Mouse (Mus musculus) telencephalon, adult 2 months (tissue): Measurements from ENCODE around the gene Crhr1.

Experiments
- DNase-seq: peaks from one replicate; pipeline ENCODE4 v3.0.0-alpha.2; 2011; ENCODE audit warnings: low read depth, low spot score

Crhr1 gene

GRCm38 (mm10) chr11:104132580-104133441, at the start of gene Crhr1:
TSS of gene Crhr1 (plus strand) at chr11:104132855.
- no peak for DNase-seq

- DNase-seq = no peak
These were observed 49.4 kb upstream of the Crhr1 start for GRCm38 (mm10) chr11:104083248-104083647.

DNA sequence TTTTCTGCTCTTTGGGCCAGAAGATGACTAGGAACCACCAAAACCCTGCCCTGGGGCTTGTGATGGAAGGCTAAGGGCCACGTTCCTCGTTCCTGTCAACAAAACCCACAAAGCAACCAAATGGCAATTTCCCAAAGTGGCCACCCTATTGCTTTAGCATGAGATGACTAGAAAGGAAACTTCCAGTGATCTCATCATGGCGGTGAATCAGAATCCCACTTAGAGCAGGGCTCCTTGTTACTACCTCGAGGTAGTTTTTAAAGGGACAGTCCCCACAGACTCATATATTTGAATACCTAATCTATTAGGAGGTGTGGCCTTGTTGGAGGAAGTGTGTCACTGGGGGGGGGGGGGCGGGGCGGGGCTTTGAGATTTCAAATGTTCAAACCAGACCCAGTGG, 48.9 kb upstream of the Crhr1 start:
- DNase-seq = no peak

DNA sequence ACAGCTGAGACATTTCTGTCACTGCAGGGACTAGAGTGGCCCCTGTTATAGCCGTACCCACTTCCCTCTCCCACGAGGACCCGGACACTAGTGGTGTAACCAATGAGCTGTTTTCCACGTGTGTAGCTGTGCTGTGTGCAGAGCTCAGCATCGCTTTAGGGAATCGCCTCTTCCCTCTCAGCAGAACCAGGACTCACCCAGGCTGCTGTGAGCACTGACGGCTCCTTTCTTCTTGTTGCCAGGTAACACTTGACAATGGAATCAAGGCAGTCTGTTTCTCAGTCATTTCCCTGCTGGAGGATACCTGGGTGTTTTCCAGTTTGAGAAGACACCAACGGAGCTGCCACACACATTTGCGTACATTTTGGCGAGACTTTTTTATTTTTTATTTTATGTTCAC, 44.1 kb upstream of the Crhr1 start:
- no peak for DNase-seq

- DNase-seq = no peak
These were observed 41.9 kb upstream of the Crhr1 start for GRCm38 (mm10) chr11:104090769-104091168.

- DNase-seq = no peak
These were observed 37.5 kb upstream of the Crhr1 start for GRCm38 (mm10) chr11:104095151-104095550.

- no peak for DNase-seq
These were observed 36.1 kb upstream of the Crhr1 start for GRCm38 (mm10) chr11:104096536-104096935.

- DNase-seq = peak; percentile 72
These were observed 33.1 kb upstream of the Crhr1 start for GRCm38 (mm10) chr11:104099542-104099941.

DNA sequence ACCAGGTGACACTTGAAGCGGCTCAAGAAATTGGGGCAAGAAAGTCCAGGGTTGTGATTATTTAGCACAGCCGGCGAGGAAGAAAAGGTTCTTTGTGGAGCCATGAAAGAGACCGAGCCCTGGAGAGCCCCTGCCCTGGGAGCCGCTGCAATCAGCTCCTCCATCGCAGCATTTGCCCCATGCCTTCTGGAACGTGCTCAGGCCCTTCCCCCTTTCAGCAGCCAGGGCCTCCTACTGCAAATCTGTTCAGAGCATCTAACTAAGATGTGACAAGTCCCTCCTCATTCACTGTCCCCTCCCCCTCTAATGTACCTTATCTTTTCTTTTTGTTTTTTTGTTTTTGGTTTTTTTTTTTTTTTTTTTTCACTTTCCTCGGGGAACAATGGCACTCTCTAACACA, 30.0 kb upstream of the Crhr1 start:
- no peak for DNase-seq

GRCm38 (mm10) chr11:104106329-104106728, 26.3 kb upstream of the Crhr1 start:
- peak; percentile 64 for DNase-seq

- no peak for DNase-seq
These were observed 25.7 kb upstream of the Crhr1 start for GRCm38 (mm10) chr11:104106969-104107368.

GRCm38 (mm10) chr11:104110366-104110765, 22.3 kb upstream of the Crhr1 start:
- DNase-seq = no peak

GRCm38 (mm10) chr11:104111851-104112250, 20.8 kb upstream of the Crhr1 start:
- no peak for DNase-seq

DNA sequence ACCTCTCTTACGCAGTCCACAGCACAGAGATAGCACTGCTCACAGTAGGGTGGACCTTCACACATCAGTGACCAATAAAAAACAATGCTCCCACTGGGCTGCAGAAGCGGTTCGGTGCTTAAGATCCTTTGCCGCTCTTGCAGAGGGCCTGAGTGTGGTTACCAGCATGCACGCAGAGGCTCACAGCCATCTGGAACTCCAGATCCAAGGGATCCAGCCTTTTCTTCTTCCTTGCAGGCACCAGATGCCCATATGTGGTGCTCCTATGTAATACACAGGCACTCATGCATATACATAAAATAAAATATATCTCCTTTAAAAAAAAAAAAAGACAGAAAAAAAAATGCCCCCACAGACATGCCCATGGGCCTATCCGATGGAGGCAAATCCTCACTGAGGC, 19.0 kb upstream of the Crhr1 start:
- no peak for DNase-seq

DNA sequence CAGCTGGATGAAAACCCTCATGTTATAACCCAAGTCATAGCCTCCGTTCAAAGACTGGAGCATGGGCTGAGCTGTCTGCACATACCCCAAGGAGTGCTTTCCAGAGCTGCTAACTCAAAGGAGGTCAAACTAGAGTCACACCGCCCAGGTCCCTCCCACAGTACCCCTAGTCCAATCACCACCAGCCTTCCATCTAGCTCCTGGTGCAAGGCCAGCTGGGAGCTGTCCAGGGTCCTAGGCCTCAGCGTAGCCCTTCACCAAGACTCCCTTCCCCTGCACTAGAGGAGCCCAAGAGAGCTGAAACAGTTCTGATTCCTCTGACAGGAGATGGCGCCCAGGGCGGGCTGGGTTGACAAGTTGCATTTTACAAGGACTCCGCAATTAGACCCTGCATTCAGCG, 18.0 kb upstream of the Crhr1 start:
- no peak for DNase-seq

GRCm38 (mm10) chr11:104118356-104118755, 14.3 kb upstream of the Crhr1 start:
- no peak for DNase-seq

GRCm38 (mm10) chr11:104122966-104123365, 9.7 kb upstream of the Crhr1 start:
- DNase-seq = no peak

DNA sequence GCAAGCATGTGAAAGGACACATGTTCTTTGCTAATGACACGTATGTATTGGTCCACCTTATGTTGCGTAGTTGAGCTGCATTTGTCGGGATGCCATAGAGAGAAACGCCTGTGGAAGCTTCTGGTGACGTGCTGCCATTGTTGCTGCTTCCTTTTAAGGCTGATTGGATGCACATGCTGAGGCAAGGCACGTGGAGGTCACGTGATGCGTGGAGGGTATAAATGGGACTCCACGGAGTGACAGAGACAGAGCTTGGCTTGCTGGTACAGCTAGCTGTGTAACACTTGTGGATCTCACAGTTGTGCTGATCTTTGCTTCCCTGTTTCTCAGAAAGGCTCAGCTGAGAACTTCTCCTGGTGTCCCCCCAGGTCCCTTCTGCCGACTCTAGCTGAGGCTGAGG, 9.2 kb upstream of the Crhr1 start:
- no peak for DNase-seq

DNA sequence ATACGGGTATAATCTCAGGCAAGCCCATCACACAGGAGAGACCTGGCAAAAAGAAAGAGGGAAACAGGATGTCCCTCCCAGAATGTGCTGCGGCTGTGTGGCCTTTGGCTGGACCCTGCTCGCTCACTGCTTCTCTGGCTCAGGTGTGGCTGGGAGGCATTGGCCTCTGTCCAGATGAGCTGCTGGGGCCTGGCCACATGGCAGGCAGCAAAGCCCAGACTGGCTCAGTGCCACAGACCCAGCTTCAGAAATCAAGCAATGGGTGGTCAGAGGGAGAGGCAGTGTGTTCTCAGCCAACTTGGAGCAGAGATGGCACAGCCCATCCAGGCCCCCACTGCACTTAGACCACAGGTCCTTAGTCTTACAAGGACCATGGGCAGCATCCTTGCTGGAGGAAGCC, 8.1 kb upstream of the Crhr1 start:
- no peak for DNase-seq

DNA sequence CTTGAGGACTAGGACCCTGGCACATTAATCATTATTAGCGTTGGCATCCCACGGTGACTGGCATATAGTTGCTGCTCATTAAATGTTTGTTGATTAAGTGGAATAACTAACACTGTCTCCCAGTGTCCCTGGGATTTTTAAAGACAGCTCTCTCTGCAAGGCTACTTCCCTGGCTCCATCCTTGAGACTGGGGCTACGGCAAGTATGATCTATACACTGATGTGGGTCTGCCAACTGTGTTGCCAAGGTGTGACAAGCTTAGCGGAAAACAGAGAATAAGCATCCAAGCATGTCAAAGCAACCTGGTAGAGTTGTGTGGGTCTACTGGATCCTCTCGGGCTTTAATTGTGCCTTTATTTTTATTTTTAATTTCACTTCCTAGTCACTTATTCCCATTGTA, 3.2 kb upstream of the Crhr1 start:
- DNase-seq = no peak

DNA sequence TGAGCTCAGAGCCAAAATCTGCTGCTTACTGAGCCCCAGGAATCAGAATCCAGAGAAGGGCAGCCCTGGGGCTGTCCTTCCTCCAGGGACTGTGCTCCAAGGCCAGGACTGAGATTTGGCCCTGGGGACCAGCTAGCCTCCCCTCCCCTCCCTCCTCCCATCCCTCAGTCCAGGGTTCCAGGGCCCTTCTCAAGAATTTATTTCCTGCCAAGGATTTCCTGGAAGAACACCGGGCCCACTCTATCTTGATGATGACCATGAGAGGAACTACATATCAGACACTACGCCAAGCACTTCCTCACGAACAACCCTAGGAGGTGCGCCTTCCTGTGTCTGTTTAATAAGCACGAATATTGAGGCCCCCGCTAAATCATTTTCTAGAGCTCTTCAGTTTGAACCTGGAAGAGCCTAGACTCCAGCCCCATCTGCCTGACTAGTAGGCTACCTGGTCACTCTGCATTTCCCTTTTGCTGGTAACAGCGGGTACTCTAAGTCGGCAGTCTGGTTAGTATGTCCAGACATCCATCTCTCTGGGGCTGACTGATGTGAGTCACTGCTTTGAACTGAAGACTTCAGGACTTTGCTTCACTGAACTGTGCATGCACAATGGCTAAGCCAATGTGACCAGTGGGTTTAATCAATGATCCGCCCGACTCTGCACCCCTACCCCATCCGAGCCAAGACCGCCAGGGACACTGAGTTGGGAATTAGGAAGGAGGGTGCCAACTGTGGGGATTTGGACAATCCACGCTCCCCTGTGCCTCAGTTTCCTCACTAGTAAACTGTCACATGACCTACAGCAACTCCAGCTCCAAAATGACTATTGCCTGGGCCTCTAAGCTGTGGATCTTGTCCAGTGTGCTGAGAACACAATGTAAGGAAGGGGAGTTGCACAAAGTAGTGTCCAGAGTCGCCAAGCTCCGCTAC, 1.7 kb upstream of the Crhr1 start:
- DNase-seq = no peak

GRCm38 (mm10) chr11:104131756-104132155, 899 bp upstream of the Crhr1 start:
- DNase-seq = no peak
